ENCODE assay signal across 9 mouse cellular contexts in genomic region chr3:37686751-37687150, GRCm38 (mm10). TPM values are rescaled to one million over a fixed set of nuclear protein-coding genes. Genes with fewer than 3 reads are reported as not detected.
DNase-seq lines count a peak whose midpoint lies in the region; ATAC-seq and TF ChIP-seq lines count a peak whose summit lies in the region.
"Had no signal": no experiment of that assay in that cellular context is flagged by ENCODE, and none has a peak within 500 bp of the region (broad histone marks: within the 10 kb centered on the region; RNA-seq: fewer than 3 reads in every experiment).

No protein-coding gene starts in this region.

- intact Hi-C loops in left cerebral cortex, adult 2 months (cut with DNase I): loop anchor here (2.0 kb wide), 1 partner anchor 46 kb away; no protein-coding TSS in a partner anchor

- 0 out of 2 replicates have a peak overlapping the region, but pooled peaks have one; percentile 3 for H3K9ac ChIP-seq in embryonic facial prominence, embryonic 11.5 days (replicated peaks; ENCODE audit: low read length)
- H3K9ac ChIP-seq in hindbrain, postnatal 0 days (replicated peaks; ENCODE audit: low read length): peak overlapping the region; percentile 33; the same call in 1 of the 2 replicates

- 17% methylated on average over 6 of the region's 6 CpGs for WGBS in embryonic facial prominence, embryonic 11.5 days
- 20% methylated on average over 6 of the region's 6 CpGs for WGBS in hindbrain, postnatal 0 days

- H3K4me3 ChIP-seq in left cerebral cortex, adult 2 months: peak overlapping the region; percentile 51
- peak overlapping the region; percentile 9; the same call in 1 of the 2 replicates for H3K4me3 ChIP-seq in embryonic facial prominence, embryonic 11.5 days (ENCODE audit: low read depth, low read length)
- H3K4me3 ChIP-seq in hindbrain, postnatal 0 days (ENCODE audit: low read length): peak overlapping the region; percentile 30
- H3K4me3 ChIP-seq in myocyte: no peak overlapping the region

- H3ac ChIP-seq in myocyte (ENCODE audit: control insufficient read depth, insufficient read length): no peak overlapping the region

- TF ChIP-seq POLR2A in myocyte (IDR thresholded peaks at IDR 0.05; ENCODE audit: insufficient read length, low read depth): no peak

- H3K36me3 ChIP-seq in embryonic facial prominence, embryonic 11.5 days (replicated peaks; ENCODE audit: control insufficient read depth, insufficient read depth, low read depth, low read length): no peaks in the 10 kb centered on the region
- H3K36me3 ChIP-seq in hindbrain, postnatal 0 days (ENCODE audit: insufficient read depth, low read length): no peaks in the 10 kb centered on the region
- H3K36me3 ChIP-seq in myocyte (ENCODE audit: control insufficient read depth, insufficient read depth): no peaks in the 10 kb centered on the region

- H3K27ac ChIP-seq in left cerebral cortex, adult 2 months: peak overlapping the region; percentile 78
- no peak overlapping the region for H3K27ac ChIP-seq in embryonic facial prominence, embryonic 11.5 days (replicated peaks; ENCODE audit: low read depth, low read length)
- H3K27ac ChIP-seq in hindbrain, postnatal 0 days: no peak overlapping the region

- no peaks in the 10 kb centered on the region for H3K9me3 ChIP-seq in embryonic facial prominence, embryonic 11.5 days (replicated peaks; ENCODE audit: control insufficient read depth, low read length)
- H3K9me3 ChIP-seq in hindbrain, postnatal 0 days (ENCODE audit: low read length): no peaks in the 10 kb centered on the region

- no peaks in the 10 kb centered on the region for H3K79me2 ChIP-seq in myocyte (ENCODE audit: control insufficient read depth, insufficient read depth)

- no peaks in the 10 kb centered on the region for H3K27me3 ChIP-seq in embryonic facial prominence, embryonic 11.5 days (ENCODE audit: control insufficient read depth, insufficient read depth, low read length)
- no peaks in the 10 kb centered on the region for H3K27me3 ChIP-seq in hindbrain, postnatal 0 days (ENCODE audit: insufficient read depth, low read length)
- no peaks in the 10 kb centered on the region for H3K27me3 ChIP-seq in myocyte (ENCODE audit: control insufficient read depth, insufficient read depth, insufficient read length)

- DNase-seq in left cerebral cortex, adult 2 months (ENCODE audit: extremely low spot score in 1 of 2, low spot score in 2 of 2): no peak
- DNase-seq in left cerebral cortex, adult 18-20 months (ENCODE audit: low spot score in 2 of 2): no peak
- no peak for DNase-seq in embryonic facial prominence, embryonic 11.5 days (ENCODE audit: low spot score)
- no peak for DNase-seq in hindbrain, postnatal 0 days (ENCODE audit: low spot score)
- DNase-seq in adrenal gland, adult 2 months: no peak
- DNase-seq in kidney, postnatal 10 days: no peak

- H3K4me2 ChIP-seq in embryonic facial prominence, embryonic 11.5 days (ENCODE audit: low read depth, low read length): peak overlapping the region; percentile 42
- peak overlapping the region; percentile 57 for H3K4me2 ChIP-seq in hindbrain, postnatal 0 days (ENCODE audit: low read depth, low read length)
- peak overlapping the region; percentile 12 for H3K4me2 ChIP-seq in myocyte (ENCODE audit: low read depth)

- H3K4me1 ChIP-seq in embryonic facial prominence, embryonic 11.5 days (ENCODE audit: control insufficient read depth, insufficient read depth, low read length): no peaks in the 10 kb centered on the region
- peaks cover 4% of the 10 kb centered on the region for H3K4me1 ChIP-seq in hindbrain, postnatal 0 days (ENCODE audit: insufficient read depth, low read length)

- TF ChIP-seq CTCF in left cerebral cortex, adult 2 months (IDR thresholded peaks at IDR 0.05): no peak
- no peak for TF ChIP-seq CTCF in hindbrain, postnatal 0 days (IDR thresholded peaks at IDR 0.05; ENCODE audit: low read depth)

- no peak for ATAC-seq in embryonic facial prominence, embryonic 11.5 days (replicated peaks; ENCODE audit: insufficient number of reproducible peaks, low FRiP score, low TSS enrichment, low read depth)
- ATAC-seq in hindbrain, postnatal 0 days: peak; percentile 24; the same call in 1 of the 2 replicates
- no peak for ATAC-seq in megakaryocyte-erythroid progenitor cell, adult 5-6 weeks (replicated peaks; ENCODE audit: low FRiP score, low TSS enrichment, poor library complexity, severe bottlenecking)

TF ChIP-seq in myocyte, 11 proteins besides CTCF, POLR2A, EP300 and RAD21:
- TF ChIP-seq MYOD1 (IDR thresholded peaks at IDR 0.05; ENCODE audit: control insufficient read depth in 1 of 3, insufficient read length in 2 of 3, low read depth in 2 of 3) (no peak), TCF3 (IDR thresholded peaks at IDR 0.05; ENCODE audit: insufficient read length, low read depth) (no peak), E2F4 (IDR thresholded peaks at IDR 0.05; ENCODE audit: insufficient read depth) (no peak), MAX (IDR thresholded peaks at IDR 0.05; ENCODE audit: low read depth) (no peak), SRF (IDR thresholded peaks at IDR 0.05; ENCODE audit: control insufficient read depth, insufficient read length, low read depth) (no peak), USF1 (IDR thresholded peaks at IDR 0.05; ENCODE audit: low read depth) (no peak), TCF12 (IDR thresholded peaks at IDR 0.05; ENCODE audit: insufficient read depth, poor library complexity, severe bottlenecking) (no peak), MYOG (IDR thresholded peaks at IDR 0.05; ENCODE audit: control insufficient read depth in 1 of 3, insufficient read depth in 1 of 3, insufficient read length in 2 of 3, low read depth in 2 of 3) (no peak), REST (IDR thresholded peaks at IDR 0.05; ENCODE audit: insufficient read depth, insufficient read length) (no peak)

RNA-seq across cellular contexts. Expression of gene Gm5148, which starts 37.5 kb away (rescaled TPM):
- total RNA-seq in left cerebral cortex, adult 2 months (2021): 1 to 10 TPM; 3.5 to 3.7 TPM
- 1 to 10 TPM; 3.2 to 3.9 TPM for total RNA-seq in left cerebral cortex, adult 18-20 months (2021)
- 2.6 and 3.7 TPM in 2 replicates for polyA plus RNA-seq in embryonic facial prominence, embryonic 11.5 days (2014; fragmentation: Nextera tagmentation; extraction: Ambion mirVana)
- total RNA-seq in hindbrain, postnatal 0 days (2014; rRNA removed): 8.7 and 10.5 TPM in 2 replicates
- 12.0 and 12.5 TPM in 2 replicates for polyA plus RNA-seq in hindbrain, postnatal 0 days (2015; fragmentation: Nextera tagmentation; extraction: Ambion mirVana)
- 27.4 TPM for polyA plus RNA-seq in myocyte (2012; fragmentation: generic; extraction: Trizol)
- total RNA-seq in adrenal gland, adult 2 months (2021): 1 to 10 TPM in 1 of 2 experiments, under 1 TPM in 1; 0.26 to 1.6 TPM
- 0.59 and 2.6 TPM in 2 replicates for polyA plus RNA-seq in adrenal gland, adult 2 months (2012; rRNA removed)
- total RNA-seq in megakaryocyte-erythroid progenitor cell, adult 5-6 weeks (2014; fragmentation: Nextera tagmentation): 0.45 TPM in 1 of 2 replicates, not detected in the other
- 46.9 and 54.2 TPM in 2 replicates for total RNA-seq in megakaryocyte-erythroid progenitor cell, adult 5-6 weeks (2017)
- total RNA-seq: adrenal gland, postnatal 14 days had no signal

RNA-seq across cellular contexts. Expression of gene Spry1, which starts 47.0 kb away (rescaled TPM):
- total RNA-seq in left cerebral cortex, adult 2 months (2021): 10 to 100 TPM in 1 of 2 experiments, 1 to 10 TPM in 1; 9.7 to 11.0 TPM
- total RNA-seq in left cerebral cortex, adult 18-20 months (2021): 1 to 10 TPM; 8.2 to 9.6 TPM
- 10.2 and 15.1 TPM in 2 replicates for polyA plus RNA-seq in embryonic facial prominence, embryonic 11.5 days (2014; fragmentation: Nextera tagmentation; extraction: Ambion mirVana)
- 31.8 and 40.6 TPM in 2 replicates for total RNA-seq in hindbrain, postnatal 0 days (2014; rRNA removed)
- 5.5 and 5.6 TPM in 2 replicates for polyA plus RNA-seq in hindbrain, postnatal 0 days (2015; fragmentation: Nextera tagmentation; extraction: Ambion mirVana)
- 20.6 TPM for polyA plus RNA-seq in myocyte (2012; fragmentation: generic; extraction: Trizol)
- total RNA-seq in adrenal gland, adult 2 months (2021): 10 to 100 TPM; 17.9 to 39.7 TPM
- 32.5 and 37.6 TPM in 2 replicates for polyA plus RNA-seq in adrenal gland, adult 2 months (2012; rRNA removed)
- total RNA-seq in megakaryocyte-erythroid progenitor cell, adult 5-6 weeks (2014; fragmentation: Nextera tagmentation): 0.20 and 2.7 TPM in 2 replicates
- 1.3 and 3.3 TPM in 2 replicates for total RNA-seq in megakaryocyte-erythroid progenitor cell, adult 5-6 weeks (2017)
